Mouse (Mus musculus) embryonic fibroblast, embryonic 13.5 days (primary cell): ENCODE results near the gene Bbs4. TPM values are rescaled to one million over a fixed set of nuclear protein-coding genes. Genes with fewer than 3 reads are reported as not detected.

ENCODE experiments used
- H3K27ac ChIP-seq: 2 replicates; pipeline ENCODE4 v1.5.1; 2012; ENCODE audit warnings: low read length, control low read depth, inconsistent platforms; ENCODE audit not compliant: insufficient read depth
- H3K4me1 ChIP-seq: 2 replicates; pipeline ENCODE4 v1.6.1; 2011; ENCODE audit warnings: low read length; ENCODE audit not compliant: control insufficient read depth, insufficient read depth
- H3K4me3 ChIP-seq: 2 replicates; pipeline ENCODE4 v1.5.1; 2011; ENCODE audit warnings: mild to moderate bottlenecking, control low read depth, low read length; ENCODE audit not compliant: insufficient read depth
- CTCF ChIP-seq: IDR thresholded peaks from 2 replicates; pipeline ENCODE4 v1.5.1; 2011; ENCODE audit warnings: mild to moderate bottlenecking, control low read depth, low read length, moderate library complexity, borderline replicate concordance; ENCODE audit not compliant: insufficient read depth
- POLR2A ChIP-seq: IDR thresholded peaks from 2 replicates; pipeline ENCODE4 v1.6.1; 2011; ENCODE audit warnings: low read depth, mild to moderate bottlenecking, control low read depth, low read length, moderate library complexity
- polyA plus RNA-seq: library from polyadenylated mRNA; stranded (reverse); fragments of >200 nt; gene quantifications from 2 replicates; pipeline ENCODE4 v1.2.4, GENCODE M21; 2011; ENCODE audit warnings: low read depth; ENCODE audit not compliant: missing spikeins, insufficient read length

Bbs4 gene
- polyA plus RNA-seq, 1 experiment: 6.5 TPM

- Histone ChIP-seq H3K4me3 (0 out of 2 replicates have a peak overlapping the region, but pooled peaks have one; percentile 0), H3K27ac (no peak overlapping the region), H3K4me1 (0 out of 2 replicates have a peak, but pooled peaks cover 4% of the 10 kb centered on the region)
- TF ChIP-seq CTCF: peak; percentile 84
- TF ChIP-seq POLR2A: no peak
Measured at GRCm38 (mm10) chr9:59281871-59282682, 71.2 kb downstream of the Bbs4 start.

DNA sequence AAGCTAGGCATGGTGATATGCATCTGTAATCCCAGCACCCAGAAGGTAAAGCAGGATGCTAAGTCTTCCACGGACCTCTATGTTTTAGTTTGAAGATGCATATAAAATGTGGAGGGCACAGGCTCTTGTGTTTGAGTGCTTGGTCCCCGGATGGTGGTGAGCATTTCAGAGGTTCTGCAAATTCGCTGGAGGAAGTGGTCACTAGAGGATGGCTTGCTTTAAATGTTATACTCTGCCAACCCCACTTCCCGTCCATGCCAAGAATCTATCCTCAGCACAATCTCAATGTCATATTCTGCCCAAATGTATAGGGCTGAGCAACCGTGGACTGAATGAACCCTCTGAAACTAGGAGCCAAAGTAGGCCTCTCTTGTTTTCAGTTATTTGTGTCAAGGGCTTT, 72.4 kb downstream of the Bbs4 start:
- TF ChIP-seq CTCF (no peak), POLR2A (no peak)
- Histone ChIP-seq H3K27ac (no peak overlapping the region), H3K4me1 (0 out of 2 replicates have a peak, but pooled peaks cover 4% of the 10 kb centered on the region), H3K4me3 (no peak overlapping the region)

DNA sequence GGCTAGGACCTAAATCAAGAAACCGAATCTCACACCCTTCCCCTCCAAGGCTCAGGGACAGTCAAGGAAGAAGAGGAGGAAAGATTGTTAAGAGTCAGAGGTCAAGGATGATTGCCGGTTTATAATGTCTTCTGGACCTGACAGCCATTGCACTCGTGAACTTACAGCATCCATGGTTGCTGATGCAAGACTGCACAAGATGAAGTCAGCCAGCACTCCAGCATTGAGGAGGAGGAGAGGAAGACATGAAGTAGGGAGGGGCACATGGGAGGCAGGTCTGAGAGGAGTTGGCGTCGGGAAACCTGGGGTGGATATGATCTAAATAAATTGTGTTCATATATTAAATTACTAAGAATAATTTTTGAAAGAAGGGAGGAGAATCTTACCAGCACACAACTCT, 74.6 kb downstream of the Bbs4 start:
- no peaks in the 10 kb centered on the region for H3K4me1 ChIP-seq
- TF ChIP-seq CTCF (no peak), POLR2A (no peak)
- H3K4me3 ChIP-seq: no peak overlapping the region
- no peak overlapping the region for H3K27ac ChIP-seq

GRCm38 (mm10) chr9:59278199-59278598, 75.1 kb downstream of the Bbs4 start:
- Histone ChIP-seq H3K4me3 (no peak overlapping the region), H3K27ac (no peak overlapping the region), H3K4me1 (no peaks in the 10 kb centered on the region)
- TF ChIP-seq CTCF (no peak), POLR2A (no peak)

DNA sequence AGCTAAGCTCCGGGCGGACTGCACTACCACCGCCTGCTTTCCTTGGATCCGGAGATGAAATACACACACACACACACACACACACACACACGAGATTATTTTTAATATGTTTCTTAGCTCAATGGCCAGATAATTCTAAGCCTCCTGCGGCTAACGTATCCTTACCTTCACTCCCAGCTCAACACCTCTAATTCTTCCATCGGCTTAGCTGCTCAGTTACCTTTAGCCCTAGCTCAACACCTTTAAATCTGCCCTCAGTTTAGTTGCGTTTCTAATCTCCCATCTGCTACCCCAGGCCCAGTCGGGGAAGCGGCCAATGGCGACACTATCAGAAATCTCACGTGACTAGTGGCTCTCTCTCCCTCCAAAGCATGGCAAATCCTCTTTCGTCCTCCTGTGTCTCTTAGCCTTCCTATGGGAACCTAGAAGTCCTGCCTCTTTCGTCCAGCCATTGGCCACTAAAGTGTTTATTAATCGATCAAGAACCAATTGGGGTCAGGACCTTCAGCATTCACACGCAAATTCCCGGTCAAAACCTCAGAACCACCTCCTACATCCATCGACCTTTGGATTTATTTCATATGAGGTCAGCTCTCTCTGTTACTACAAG, 78.4 kb downstream of the Bbs4 start:
- no peak overlapping the region for H3K4me3 ChIP-seq
- TF ChIP-seq POLR2A (no peak), CTCF (no peak)
- no peak overlapping the region for H3K27ac ChIP-seq
- no peaks in the 10 kb centered on the region for H3K4me1 ChIP-seq

- TF ChIP-seq POLR2A (no peak), CTCF (no peak)
- H3K27ac ChIP-seq: no peak overlapping the region
- no peaks in the 10 kb centered on the region for H3K4me1 ChIP-seq
- H3K4me3 ChIP-seq: no peak overlapping the region
Measured at GRCm38 (mm10) chr9:59273199-59273598, 80.1 kb downstream of the Bbs4 start.

Other genes with a start within 250 kb of the Bbs4 start
- gene Adpgk, start 62.0 kb downstream of the Bbs4 start, polyA plus RNA-seq: 52.6 and 59.3 TPM in 2 replicates
- gene Arih1, start 133.1 kb upstream of the Bbs4 start, polyA plus RNA-seq: 162 TPM in 2 replicates
- gene Hexa, start 186.0 kb upstream of the Bbs4 start, polyA plus RNA-seq: 144 TPM in 2 replicates
- 2.3 and 2.4 TPM in 2 replicates for gene Tmem202, start 186.3 kb upstream of the Bbs4 start, polyA plus RNA-seq
- gene Celf6, start 224.4 kb upstream of the Bbs4 start, polyA plus RNA-seq: not detected in 2 replicates